ENCODE assay signal across 8 mouse cellular contexts in genomic region chr2:153493393-153493731, GRCm38 (mm10). TPM values are rescaled to one million over a fixed set of nuclear protein-coding genes. Genes with fewer than 3 reads are reported as not detected.
A peak's percentile ranks its signal among the peaks of the same experiment; 100 is the strongest.
DNase-seq lines count a peak whose midpoint lies in the region; ATAC-seq and TF ChIP-seq lines count a peak whose summit lies in the region.

No protein-coding gene starts in this region.

- no peak for TF ChIP-seq POLR2A in bone marrow, adult 2 months (IDR thresholded peaks at IDR 0.05; ENCODE audit: borderline replicate concordance, control insufficient read depth, low read depth, low read length)

- peaks cover 27% of the 10 kb centered on the region for H3K4me1 ChIP-seq in kidney, embryonic 14.5 days (ENCODE audit: control insufficient read depth, insufficient read depth, low read length)
- peaks cover 10% of the 10 kb centered on the region for H3K4me1 ChIP-seq in bone marrow, adult 2 months (ENCODE audit: control insufficient read depth, insufficient read depth, low read length)
- peaks cover 58% of the 10 kb centered on the region for H3K4me1 ChIP-seq in hindbrain, embryonic 16.5 days (ENCODE audit: control insufficient read depth, insufficient read depth, low read depth, low read length)
- peaks cover 46% of the 10 kb centered on the region for H3K4me1 ChIP-seq in midbrain, embryonic 16.5 days (ENCODE audit: control insufficient read depth, insufficient read depth, low read length)

- peak overlapping the region; percentile 53; the same call in 1 of the 2 replicates for H3K27ac ChIP-seq in kidney, embryonic 14.5 days (ENCODE audit: low read depth, low read length)
- peak overlapping the region; percentile 68 for H3K27ac ChIP-seq in bone marrow, adult 2 months (ENCODE audit: control insufficient read depth, insufficient read depth, low read depth, low read length, poor library complexity)
- H3K27ac ChIP-seq in hindbrain, embryonic 16.5 days (ENCODE audit: low read depth, low read length), result peak overlapping the region; percentile 94
- peak overlapping the region; percentile 97 for H3K27ac ChIP-seq in midbrain, embryonic 16.5 days (ENCODE audit: low read length)

- peak overlapping the region; percentile 64; the same call in 1 of the 2 replicates for H3K4me3 ChIP-seq in kidney, embryonic 14.5 days (ENCODE audit: low read length)
- H3K4me3 ChIP-seq in bone marrow, adult 2 months (replicated peaks; ENCODE audit: control insufficient read depth, low read depth, low read length), result peak overlapping the region; percentile 43
- peak overlapping the region; percentile 59 for H3K4me3 ChIP-seq in hindbrain, embryonic 16.5 days (ENCODE audit: low read length)
- H3K4me3 ChIP-seq in midbrain, embryonic 16.5 days (ENCODE audit: low read depth, low read length), result peak overlapping the region; percentile 58

- peak overlapping the region; percentile 99 for H3K4me2 ChIP-seq in kidney, embryonic 14.5 days (replicated peaks; ENCODE audit: low read depth, low read length)
- H3K4me2 ChIP-seq in hindbrain, embryonic 16.5 days (ENCODE audit: low read length), result peak overlapping the region; percentile 81
- H3K4me2 ChIP-seq in midbrain, embryonic 16.5 days (ENCODE audit: low read length), result peak overlapping the region; percentile 88

- 0 out of 2 replicates have a peak, but pooled peaks have one; percentile 5 for ATAC-seq in kidney, embryonic 14.5 days (ENCODE audit: low FRiP score, low TSS enrichment)
- no peak for ATAC-seq in hindbrain, embryonic 16.5 days
- ATAC-seq in midbrain, embryonic 16.5 days, result no peak

- no peaks in the 10 kb centered on the region for H3K9me3 ChIP-seq in kidney, embryonic 14.5 days (ENCODE audit: control insufficient read depth, low read length)
- H3K9me3 ChIP-seq in hindbrain, embryonic 16.5 days (ENCODE audit: control insufficient read depth, low read length), result no peaks in the 10 kb centered on the region
- H3K9me3 ChIP-seq in midbrain, embryonic 16.5 days (replicated peaks; ENCODE audit: control insufficient read depth, low read length, poor library complexity, severe bottlenecking), result no peaks in the 10 kb centered on the region

- no peak for DNase-seq in kidney, postnatal 4 days
- DNase-seq in embryo, embryonic 9.5 days (ENCODE audit: extremely low spot score), result no peak
- no peak for DNase-seq in urinary bladder, postnatal 10 days (ENCODE audit: low spot score)
- no peak for DNase-seq in right cerebral cortex, postnatal 36 days (ENCODE audit: low spot score in 2 of 2)

- no peak overlapping the region for H3K9ac ChIP-seq in kidney, embryonic 14.5 days (ENCODE audit: low read depth, low read length)
- peak overlapping the region; percentile 91 for H3K9ac ChIP-seq in hindbrain, embryonic 16.5 days (ENCODE audit: low read depth, low read length)
- peak overlapping the region; percentile 76 for H3K9ac ChIP-seq in midbrain, embryonic 16.5 days (ENCODE audit: low read depth, low read length)

- TF ChIP-seq CTCF in bone marrow, adult 2 months (IDR thresholded peaks at IDR 0.05; ENCODE audit: control insufficient read depth, insufficient read depth, low read length), result no peak

- 33% methylated on average over 2 of the region's 2 CpGs for WGBS in kidney, embryonic 14.5 days
- WGBS in bone marrow, adult 2 months, result 3% methylated on average over 2 of the region's 2 CpGs
- 24% methylated on average over 2 of the region's 2 CpGs for WGBS in hindbrain, embryonic 16.5 days
- 18% methylated on average over 2 of the region's 2 CpGs for WGBS in midbrain, embryonic 16.5 days

- no peaks in the 10 kb centered on the region for H3K36me3 ChIP-seq in kidney, embryonic 14.5 days (ENCODE audit: control insufficient read depth, insufficient read depth, low read length)
- H3K36me3 ChIP-seq in hindbrain, embryonic 16.5 days (ENCODE audit: control insufficient read depth, insufficient read depth, low read length), result no peaks in the 10 kb centered on the region
- H3K36me3 ChIP-seq in midbrain, embryonic 16.5 days (ENCODE audit: control insufficient read depth, insufficient read depth, low read length), result no peaks in the 10 kb centered on the region

- H3K27me3 ChIP-seq in kidney, embryonic 14.5 days (ENCODE audit: control insufficient read depth, insufficient read depth, low read length), result peaks cover 10% of the 10 kb centered on the region; the same call in 1 of the 2 replicates
- no peaks in the 10 kb centered on the region for H3K27me3 ChIP-seq in hindbrain, embryonic 16.5 days (replicated peaks; ENCODE audit: control insufficient read depth, insufficient read depth, low read length)
- H3K27me3 ChIP-seq in midbrain, embryonic 16.5 days (ENCODE audit: control insufficient read depth, insufficient read depth, low read depth, low read length), result no peaks in the 10 kb centered on the region

RNA-seq across cellular contexts. Expression of gene 4930404H24Rik, which starts 0.8 kb away (rescaled TPM):
- polyA plus RNA-seq in kidney, embryonic 14.5 days (2014; fragmentation: Nextera tagmentation; extraction: Ambion mirVana), result not detected in 2 replicates
- polyA plus RNA-seq in bone marrow, adult 2 months (2011; ENCODE audit: insufficient read depth, insufficient read length, low replicate concordance, missing spikeins), result not detected in 2 replicates
- polyA plus RNA-seq in hindbrain, embryonic 16.5 days (2015; fragmentation: Nextera tagmentation; extraction: Ambion mirVana), result not detected in 2 replicates
- not detected in 2 replicates for polyA plus RNA-seq in midbrain, embryonic 16.5 days (2015; fragmentation: Nextera tagmentation; extraction: Ambion mirVana)

RNA-seq across cellular contexts. Expression of gene Nol4l, which starts 36.4 kb away (rescaled TPM):
- 10.5 and 17.1 TPM in 2 replicates for polyA plus RNA-seq in kidney, embryonic 14.5 days (2014; fragmentation: Nextera tagmentation; extraction: Ambion mirVana)
- 4.0 and 7.5 TPM in 2 replicates for polyA plus RNA-seq in bone marrow, adult 2 months (2011; ENCODE audit: insufficient read depth, insufficient read length, low replicate concordance, missing spikeins)
- polyA plus RNA-seq in hindbrain, embryonic 16.5 days (2015; fragmentation: Nextera tagmentation; extraction: Ambion mirVana), result 33.7 and 40.7 TPM in 2 replicates
- polyA plus RNA-seq in midbrain, embryonic 16.5 days (2015; fragmentation: Nextera tagmentation; extraction: Ambion mirVana), result 39.9 and 47.5 TPM in 2 replicates
